Mouse (Mus musculus) heart, adult 2 months (tissue): ENCODE data around the gene Vps33b.
A peak's percentile ranks its signal among the peaks of the same experiment; 100 is the strongest.

ENCODE experiments used
- CTCF ChIP-seq: fragments of 200-600 bp; IDR thresholded peaks from 2 replicates; pipeline ENCODE4 v1.8.1; 2022; ENCODE audit warnings: antibody characterized with exemption, mild to moderate bottlenecking, moderate library complexity
- EP300 ChIP-seq: fragments of 200-500 bp; IDR thresholded peaks from 2 replicates; pipeline ENCODE4 v1.6.1; 2011; ENCODE audit warnings: low read depth, low read length, control low read depth; ENCODE audit not compliant: insufficient read depth
- POLR2A ChIP-seq: fragments of 200-500 bp; IDR thresholded peaks from 2 replicates; pipeline ENCODE4 v1.6.1; 2011; ENCODE audit warnings: mild to moderate bottlenecking, low read depth, low read length, control low read depth; ENCODE audit not compliant: insufficient read depth

GRCm38 (mm10) chr7:80268897-80269750, at the start of gene Vps33b:
- no peak for TF ChIP-seq CTCF
- TF ChIP-seq POLR2A: peak; percentile 58
- TF ChIP-seq EP300: peak; percentile 42; the same call in 1 of the 2 replicates
